Mouse (Mus musculus) fat pad, adult 2 months (tissue): Measurements from ENCODE around the gene Foxn1.

Source experiments
- DNase-seq: peaks from one replicate; pipeline ENCODE4 v3.0.0-alpha.2; 2011; ENCODE audit warnings: low read depth, low spot score; ENCODE audit errors: extremely low read depth

The Foxn1 gene

GRCm38 (mm10) chr11:78400936-78401335, 14.6 kb upstream of the Foxn1 start:
- no peak for DNase-seq

DNA sequence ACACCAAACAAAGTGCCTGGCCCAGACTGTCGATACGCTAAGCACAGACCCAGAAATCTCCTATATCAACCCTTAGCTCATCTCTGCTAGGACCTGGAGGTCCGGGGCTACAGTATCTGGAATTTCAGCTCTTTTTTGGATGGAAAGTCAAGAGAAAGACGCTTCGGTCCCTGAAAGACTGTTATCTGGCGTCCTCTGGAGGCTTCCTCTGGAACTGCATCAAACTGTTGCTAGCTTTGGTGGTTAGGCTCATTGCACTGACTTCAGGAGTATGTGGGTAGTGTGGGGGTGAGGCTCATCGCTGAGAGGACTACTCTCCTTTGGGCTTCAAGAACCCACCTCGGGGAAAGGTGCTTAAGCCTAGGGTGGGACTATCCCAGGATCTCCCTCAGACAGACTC, 13.3 kb upstream of the Foxn1 start:
- DNase-seq: no peak

DNA sequence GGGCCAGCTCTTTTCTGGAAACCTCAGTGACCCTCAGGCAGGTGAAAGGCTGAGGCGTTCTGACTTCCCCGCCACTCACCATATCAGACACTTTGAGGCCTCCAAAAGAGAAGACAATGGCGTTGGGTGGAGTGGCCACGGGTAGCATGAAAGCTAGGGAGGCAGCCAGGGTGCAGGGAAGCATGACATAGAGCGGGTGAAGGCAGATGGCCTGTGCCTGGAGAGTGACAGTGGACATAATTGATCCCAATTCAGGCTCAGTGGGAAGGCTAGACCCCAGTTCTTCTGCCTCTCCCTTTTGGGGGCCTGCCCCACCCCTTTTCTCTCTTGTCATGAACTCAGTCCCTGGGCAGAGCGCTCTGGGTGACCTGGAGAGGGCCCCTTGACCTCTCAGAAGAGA, 11.9 kb upstream of the Foxn1 start:
- DNase-seq: no peak

DNA sequence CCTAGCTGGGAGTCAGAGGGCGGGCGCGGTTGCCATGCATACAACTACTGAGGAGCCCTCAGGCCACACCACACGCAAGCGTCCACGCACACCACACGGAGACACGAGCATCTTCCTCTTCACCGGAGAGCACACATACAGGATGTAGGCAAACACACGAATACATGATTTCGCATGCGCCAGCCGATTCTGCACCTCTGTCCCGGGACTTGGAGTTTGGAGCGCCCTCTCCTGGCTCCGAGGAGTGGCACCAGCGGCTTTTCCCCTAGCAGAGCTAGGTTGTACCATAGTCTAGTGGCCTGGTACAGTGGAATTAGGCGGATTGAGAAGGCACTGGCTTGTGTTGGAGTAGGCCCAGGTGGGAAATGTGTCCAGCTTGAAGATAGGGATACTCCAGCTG, 11.0 kb upstream of the Foxn1 start:
- no peak for DNase-seq

DNA sequence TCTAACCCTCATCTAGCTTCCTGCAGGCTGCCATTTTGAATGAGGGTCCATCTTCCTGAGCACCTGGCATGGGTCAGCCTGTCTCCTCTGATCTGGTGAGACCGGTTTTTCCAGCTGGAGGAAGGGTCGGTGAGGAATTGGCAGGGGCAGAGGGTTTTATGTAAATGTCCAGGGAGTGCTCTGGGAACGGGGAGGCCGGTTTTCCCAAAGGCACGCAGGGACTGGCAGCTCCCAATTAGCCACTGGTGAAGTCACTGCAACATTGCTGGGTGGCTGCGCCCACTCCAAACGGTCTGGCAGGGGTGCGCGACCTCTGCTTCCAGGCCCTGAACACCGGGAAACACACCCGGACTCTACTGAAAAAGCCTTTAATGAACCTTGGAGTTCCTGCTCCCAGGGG, 10.6 kb upstream of the Foxn1 start:
- no peak for DNase-seq

DNA sequence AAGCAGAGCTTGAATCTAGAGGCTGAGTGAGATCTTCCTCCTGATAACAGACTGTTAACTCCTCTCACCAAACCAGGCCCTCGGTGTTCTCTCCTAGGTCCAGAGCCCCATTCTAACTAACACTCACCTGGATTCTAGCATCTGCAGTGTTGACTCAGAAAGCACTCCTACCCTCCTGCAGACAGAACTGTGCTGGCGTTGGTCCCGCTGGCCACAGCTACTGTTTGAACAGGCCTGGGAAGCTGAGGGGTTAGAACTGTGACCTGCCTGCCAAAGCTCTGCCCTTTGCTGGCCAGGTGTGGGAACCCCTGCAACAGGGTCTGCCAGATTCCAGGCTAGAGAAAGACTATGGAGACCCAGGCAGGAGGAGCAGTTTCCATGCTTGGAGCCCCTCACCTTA, 6.4 kb upstream of the Foxn1 start:
- no peak for DNase-seq

DNA sequence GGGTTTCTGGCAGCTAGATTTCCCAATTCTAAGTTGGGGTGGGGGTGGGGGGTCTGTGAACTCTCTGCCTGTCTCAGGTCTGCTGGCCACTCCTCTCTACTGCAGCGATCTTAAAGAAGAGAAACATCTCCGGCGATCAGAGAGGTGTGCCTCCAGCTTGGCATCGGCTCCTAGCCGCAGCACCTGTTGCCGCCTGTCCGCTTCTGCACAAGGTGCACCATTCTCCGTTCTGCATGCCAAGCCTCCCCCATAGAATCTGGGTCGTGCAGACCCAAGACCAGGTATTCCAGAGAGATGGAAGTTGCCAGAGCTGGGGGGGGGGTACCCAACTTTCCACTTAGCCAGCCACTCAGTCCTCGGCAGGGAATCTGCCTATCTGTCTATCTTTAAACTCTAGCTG, 582 bp downstream of the Foxn1 start:
- DNase-seq: no peak

DNA sequence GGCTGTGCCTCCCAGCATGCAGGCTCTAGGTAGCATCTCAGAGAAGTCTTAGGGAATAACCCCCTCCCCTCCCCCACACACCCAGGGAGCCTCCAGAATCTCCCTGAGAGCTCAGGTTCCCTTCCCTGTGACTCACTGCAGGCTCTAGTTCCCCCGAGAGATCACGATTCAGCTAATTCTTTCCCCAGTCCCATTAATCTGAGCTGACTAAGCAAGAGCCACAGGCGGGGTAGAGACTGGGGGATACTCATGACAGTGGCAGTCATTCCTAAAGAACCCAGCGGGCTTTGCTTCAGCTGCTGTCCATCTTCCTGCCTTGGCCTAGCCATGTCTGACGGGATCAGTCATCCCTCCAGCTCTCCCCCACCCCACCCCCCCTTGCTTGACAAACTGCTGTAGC, 3.7 kb downstream of the Foxn1 start:
- DNase-seq: no peak

- no peak for DNase-seq
Observed at GRCm38 (mm10) chr11:78382286-78382685, 4.1 kb downstream of the Foxn1 start.

DNA sequence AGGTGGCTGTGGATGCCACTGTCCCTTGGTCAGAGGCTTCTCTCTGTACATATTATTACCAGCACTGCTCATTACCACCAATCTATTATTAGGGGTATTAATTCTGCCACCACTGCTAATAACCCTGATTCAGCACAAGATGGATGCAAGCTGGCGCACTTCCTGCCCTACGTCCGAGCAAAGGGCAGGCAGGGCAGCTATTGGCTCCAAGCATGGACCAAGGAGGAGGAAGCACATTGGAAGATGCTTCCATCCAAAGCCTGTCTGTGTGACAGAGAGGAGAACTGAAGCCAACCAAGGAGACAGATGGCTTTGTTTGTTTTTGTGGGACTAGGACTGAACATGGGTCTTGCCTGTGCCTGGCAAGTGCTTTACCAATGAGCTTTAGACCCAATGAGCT, 5.4 kb downstream of the Foxn1 start:
- DNase-seq: no peak

DNA sequence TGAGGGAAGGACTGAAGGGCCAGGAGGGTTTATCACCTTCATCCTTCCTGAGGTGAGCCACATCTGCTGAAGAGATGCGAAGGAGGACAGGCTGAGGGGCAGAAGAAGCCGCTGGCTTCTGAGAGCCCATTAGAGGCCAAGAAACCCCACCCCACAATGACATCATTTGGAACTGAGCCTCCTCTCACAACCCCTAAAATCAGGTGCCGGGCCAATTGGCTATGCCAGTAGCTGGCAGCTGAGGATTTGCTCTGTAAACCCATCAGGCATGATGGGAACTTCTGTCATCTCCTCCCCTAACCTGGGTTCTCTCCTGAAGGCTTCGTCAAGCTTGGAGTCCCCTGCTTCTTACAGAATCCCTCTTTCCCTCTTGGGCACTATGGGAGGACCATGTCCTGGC, 6.0 kb downstream of the Foxn1 start:
- DNase-seq: no peak

DNA sequence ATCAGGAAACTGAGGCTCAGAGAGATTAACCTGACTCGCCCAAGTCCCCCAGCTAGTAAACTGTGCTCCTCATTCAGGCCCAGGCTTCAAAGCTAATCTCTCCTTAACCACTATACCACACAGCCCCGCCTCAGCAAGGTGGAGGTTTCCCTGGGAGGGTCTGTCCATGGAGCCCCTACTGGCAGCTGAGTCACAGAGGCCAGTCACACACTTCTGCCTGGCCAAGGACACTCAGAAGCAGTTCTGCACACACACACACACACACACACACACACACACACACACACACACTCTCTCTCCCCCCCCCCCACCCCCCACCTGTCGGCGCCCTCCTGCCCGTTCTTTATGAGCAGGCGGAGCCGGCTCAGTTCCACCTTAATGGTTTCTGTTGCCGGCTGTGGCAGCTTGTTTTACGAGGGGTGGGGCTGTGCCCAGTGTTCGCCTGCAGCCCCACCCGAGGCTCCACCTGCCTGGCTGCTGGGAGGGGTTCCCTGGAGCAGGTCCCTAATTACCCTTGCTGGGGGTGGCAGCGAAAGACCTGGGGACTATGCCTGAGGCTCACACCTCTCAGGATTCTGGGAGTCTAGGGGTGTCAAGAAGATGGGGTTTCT, 8.7 kb downstream of the Foxn1 start:
- DNase-seq: no peak

DNA sequence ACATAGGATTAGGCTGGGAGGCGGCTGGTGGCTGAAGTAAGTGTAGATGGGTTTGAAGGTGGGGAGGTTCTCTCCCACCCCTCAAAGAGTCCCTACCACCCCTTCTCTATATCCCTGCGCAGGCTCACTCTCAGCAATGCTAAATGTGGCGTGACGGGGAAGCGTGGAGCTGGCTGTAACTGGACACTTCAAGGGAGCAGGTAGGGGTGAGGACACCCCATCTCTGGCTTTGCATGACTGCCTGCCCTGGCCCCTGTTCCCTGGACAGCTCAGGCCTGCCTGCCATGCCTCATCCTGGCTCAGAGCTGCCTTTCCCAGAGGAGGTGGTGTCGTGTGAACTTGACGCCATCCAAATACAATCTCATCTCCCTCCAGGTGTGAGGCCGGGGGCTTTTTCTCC, 12.2 kb downstream of the Foxn1 start:
- DNase-seq: no peak

DNA sequence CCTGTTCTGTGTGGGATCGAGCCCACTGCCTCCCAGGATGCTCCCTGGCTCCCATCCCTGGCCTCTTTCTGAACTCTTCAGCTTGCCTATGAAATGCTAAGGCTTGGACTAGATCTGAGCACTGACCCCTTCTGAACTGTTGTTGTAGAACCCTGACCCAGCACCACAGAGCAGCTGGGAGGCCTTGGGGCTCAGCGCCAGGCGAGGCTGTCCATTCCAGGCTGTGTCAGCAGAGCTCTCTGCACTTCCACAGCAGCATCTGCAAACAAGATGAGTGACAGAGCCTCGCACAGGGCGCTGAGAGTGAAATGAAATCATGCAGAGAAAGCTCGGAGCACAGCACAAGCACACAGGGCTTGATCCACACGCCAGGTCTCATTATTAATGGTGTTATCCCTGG, 13.7 kb downstream of the Foxn1 start:
- no peak for DNase-seq

DNA sequence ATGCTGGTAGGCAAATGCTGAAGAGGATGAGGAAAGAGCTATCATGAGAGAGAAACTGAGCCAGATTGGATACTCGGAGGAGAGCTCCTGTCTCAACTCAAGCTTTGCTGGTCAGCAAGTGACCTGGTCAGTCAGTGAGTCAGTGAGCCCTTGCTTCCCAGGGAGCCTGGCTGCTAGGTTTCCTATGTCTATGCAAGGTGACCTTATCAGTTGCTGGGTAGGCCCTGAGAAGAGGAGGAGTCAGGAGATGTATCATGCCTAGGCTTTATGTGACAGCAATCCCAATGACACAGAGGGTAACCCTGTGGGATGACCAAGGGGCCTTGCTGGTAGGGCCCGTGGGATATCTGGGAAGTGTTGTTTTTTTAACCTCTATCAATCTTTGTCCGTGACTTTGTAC, 14.2 kb downstream of the Foxn1 start:
- DNase-seq: no peak

DNA sequence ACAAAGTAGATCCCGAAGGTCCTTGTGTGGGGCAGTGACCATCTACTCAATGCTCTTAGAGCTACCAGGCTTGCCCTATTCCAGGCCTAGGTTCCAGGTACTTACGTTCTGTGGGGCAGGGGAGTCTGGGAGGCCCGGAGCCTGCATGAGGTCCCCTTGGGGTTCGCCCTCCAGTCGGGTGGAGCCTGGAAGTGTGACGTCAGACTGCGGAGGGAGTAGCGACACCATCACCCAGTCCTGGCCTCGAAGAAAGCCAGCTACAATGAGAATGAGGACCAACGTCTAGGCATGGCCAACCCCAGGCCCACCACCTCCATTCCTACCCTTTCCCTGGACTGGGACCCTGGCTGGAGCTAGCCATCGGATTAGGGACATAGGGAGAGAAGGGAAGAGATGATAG, 14.6 kb downstream of the Foxn1 start:
- no peak for DNase-seq

DNA sequence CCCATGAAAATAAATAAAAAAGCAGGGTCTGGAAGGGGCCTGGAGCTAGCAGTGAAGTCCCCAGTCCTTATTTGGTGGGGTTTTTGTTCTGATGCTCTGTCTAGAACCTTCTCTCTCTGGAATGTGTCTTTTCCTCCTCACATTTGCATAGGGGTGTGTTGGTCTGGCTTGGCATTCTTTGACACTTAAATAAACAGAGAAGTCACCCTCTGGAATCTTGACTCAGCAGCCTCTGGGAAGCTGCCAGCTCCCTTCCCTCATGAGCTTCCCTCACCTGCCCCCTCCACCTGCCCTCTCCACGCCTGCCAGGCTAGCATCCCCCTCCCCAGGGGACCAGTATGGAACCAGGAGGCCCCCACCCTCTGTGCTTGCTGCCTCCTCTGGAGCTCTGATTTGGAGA, 16.0 kb downstream of the Foxn1 start:
- no peak for DNase-seq

DNA sequence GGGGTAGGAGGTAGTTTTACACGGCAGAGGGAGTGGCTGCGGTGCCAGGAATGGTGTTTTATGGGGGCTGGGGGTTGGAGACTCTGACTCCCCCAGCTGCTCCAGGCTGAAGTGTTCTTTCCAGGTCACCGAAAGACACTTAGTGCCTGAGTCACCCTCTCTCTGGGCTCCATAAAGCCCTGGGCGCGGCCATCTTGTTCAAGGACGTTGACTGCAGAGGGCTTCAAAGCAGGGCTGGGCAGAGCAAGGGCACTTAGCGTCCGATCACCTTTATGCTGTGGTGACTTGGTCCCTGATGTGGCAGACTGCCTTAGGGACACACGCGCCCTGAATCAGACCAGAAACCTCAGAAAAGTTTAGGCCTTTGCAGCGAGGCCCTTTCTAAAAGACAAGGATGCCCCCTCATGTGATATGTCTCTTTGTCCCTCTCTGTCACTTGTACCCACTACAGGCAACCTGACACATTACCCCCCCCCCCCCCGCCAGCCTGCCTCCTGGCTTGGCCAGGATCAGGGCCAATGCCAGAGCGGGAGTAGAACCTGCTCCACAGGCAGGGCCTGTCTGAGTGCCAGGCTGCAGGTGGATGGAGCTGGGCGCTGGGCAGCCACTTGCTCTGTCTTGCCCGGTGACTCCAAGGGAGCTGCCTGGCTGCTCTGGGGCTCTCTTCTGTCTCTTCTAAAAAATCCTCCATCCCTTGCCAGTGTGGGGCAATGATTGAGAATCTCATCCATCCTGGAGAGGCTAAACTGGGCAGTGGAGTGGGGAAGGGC, 18.7 kb downstream of the Foxn1 start:
- DNase-seq: no peak

- peak; percentile 65 for DNase-seq
Observed at GRCm38 (mm10) chr11:78364103-78364502, 22.3 kb downstream of the Foxn1 start.

GRCm38 (mm10) chr11:78363309-78364007, 22.9 kb downstream of the Foxn1 start:
- DNase-seq: no peak

GRCm38 (mm10) chr11:78360789-78361131, 25.6 kb downstream of the Foxn1 start:
- DNase-seq: no peak

GRCm38 (mm10) chr11:78360125-78360788, 26.1 kb downstream of the Foxn1 start:
- no peak for DNase-seq
